Mouse (Mus musculus): ENCODE results near the gene Igf1r. TPM values are rescaled to one million over a fixed set of nuclear protein-coding genes. Genes with fewer than 3 reads are reported as not detected.

Igf1r gene
- polyA plus RNA-seq, 1 experiment: 21.3 TPM

- WGBS: 10% methylated on average over 7 of the region's 7 CpGs
- Histone ChIP-seq H3K4me1 (ENCODE audit: control insufficient read depth, insufficient read depth, low read length) (peaks cover 3% of the 10 kb centered on the region; the same call in 1 of the 2 replicates), H3K4me3 (replicated peaks; ENCODE audit: control insufficient read depth, low read depth, low read length) (no peak overlapping the region), H3K27ac (ENCODE audit: control insufficient read depth, insufficient read depth, low read depth, low read length, poor library complexity) (peak overlapping the region; percentile 65; the same call in 1 of the 2 replicates)
- no peak for TF ChIP-seq CTCF (IDR thresholded peaks at IDR 0.05; ENCODE audit: control insufficient read depth, insufficient read depth, low read length)
- TF ChIP-seq POLR2A (IDR thresholded peaks at IDR 0.05; ENCODE audit: borderline replicate concordance, control insufficient read depth, low read depth, low read length): no peak
These were observed 202.0 kb downstream of the Igf1r start for GRCm38 (mm10) chr7:68154588-68154987.

- TF ChIP-seq CTCF (IDR thresholded peaks at IDR 0.05; ENCODE audit: control insufficient read depth, insufficient read depth, low read length): no peak
- no peak for TF ChIP-seq POLR2A (IDR thresholded peaks at IDR 0.05; ENCODE audit: borderline replicate concordance, control insufficient read depth, low read depth, low read length)
- Histone ChIP-seq H3K4me1 (ENCODE audit: control insufficient read depth, insufficient read depth, low read length) (peaks cover 3% of the 10 kb centered on the region; the same call in 1 of the 2 replicates), H3K4me3 (replicated peaks; ENCODE audit: control insufficient read depth, low read depth, low read length) (peak overlapping the region; percentile 21), H3K27ac (ENCODE audit: control insufficient read depth, insufficient read depth, low read depth, low read length, poor library complexity) (no peak overlapping the region)
- WGBS: 26% methylated on average over 13 of the region's 13 CpGs
These were observed 207.6 kb downstream of the Igf1r start for GRCm38 (mm10) chr7:68160094-68160791.

DNA sequence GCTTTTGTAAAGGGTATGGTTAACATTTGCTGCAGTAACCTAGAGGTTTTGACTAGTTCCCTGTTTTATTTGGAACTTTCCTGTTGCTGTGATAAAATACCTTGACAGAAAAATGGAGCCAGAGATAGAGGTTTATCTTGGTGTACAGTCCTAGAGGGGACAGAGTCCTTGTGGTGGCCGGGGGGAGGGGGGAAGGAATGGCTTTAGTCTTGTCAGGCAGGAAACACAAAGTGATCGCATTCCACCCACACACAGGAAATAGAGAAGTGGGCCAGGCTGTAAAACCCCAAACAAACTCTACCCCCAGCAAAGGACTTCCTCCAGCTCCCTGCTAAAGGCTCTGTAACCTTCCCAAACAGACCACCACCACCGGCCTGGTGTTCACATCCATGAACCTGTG lies 211.4 kb downstream of the Igf1r start:
- H3K27ac ChIP-seq (ENCODE audit: control insufficient read depth, insufficient read depth, low read depth, low read length, poor library complexity): peak overlapping the region; percentile 0; the same call in 1 of the 2 replicates
- H3K4me1 ChIP-seq (ENCODE audit: control insufficient read depth, insufficient read depth, low read length): peaks cover 3% of the 10 kb centered on the region; the same call in 1 of the 2 replicates
- TF ChIP-seq POLR2A (IDR thresholded peaks at IDR 0.05; ENCODE audit: borderline replicate concordance, control insufficient read depth, low read depth, low read length): no peak
- TF ChIP-seq CTCF (IDR thresholded peaks at IDR 0.05; ENCODE audit: control insufficient read depth, insufficient read depth, low read length): no peak
- WGBS: 12% methylated on average over 3 of the region's 3 CpGs
- H3K4me3 ChIP-seq (replicated peaks; ENCODE audit: control insufficient read depth, low read depth, low read length): no peak overlapping the region

DNA sequence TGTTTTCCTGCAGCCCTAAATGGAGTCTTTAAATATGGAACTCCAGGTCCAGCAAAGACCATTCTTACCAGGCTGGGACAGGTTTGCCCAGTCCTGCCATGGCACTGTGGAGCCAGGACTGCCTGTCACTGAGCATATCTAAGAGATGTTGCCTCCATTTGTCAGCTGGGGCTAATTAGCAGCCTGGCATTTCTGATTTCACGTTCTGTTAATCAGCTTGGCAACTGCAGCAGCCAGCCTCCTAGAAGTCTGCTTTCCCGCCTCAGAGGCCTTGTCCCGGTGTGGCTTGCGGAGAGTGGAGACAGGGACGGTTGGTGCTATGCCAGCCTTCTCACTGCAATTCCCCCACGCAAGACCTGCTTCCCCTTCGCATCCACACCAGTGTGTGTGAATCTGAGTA lies 220.1 kb downstream of the Igf1r start:
- WGBS: 81% methylated on average over 7 of the region's 7 CpGs
- no peak for TF ChIP-seq POLR2A (IDR thresholded peaks at IDR 0.05; ENCODE audit: borderline replicate concordance, control insufficient read depth, low read depth, low read length)
- TF ChIP-seq CTCF (IDR thresholded peaks at IDR 0.05; ENCODE audit: control insufficient read depth, insufficient read depth, low read length): no peak

GRCm38 (mm10) chr7:68179672-68180071 lies 227.0 kb downstream of the Igf1r start:
- Histone ChIP-seq H3K4me1 (ENCODE audit: control insufficient read depth, insufficient read depth, low read length) (no peaks in the 10 kb centered on the region), H3K4me3 (replicated peaks; ENCODE audit: control insufficient read depth, low read depth, low read length) (no peak overlapping the region), H3K27ac (ENCODE audit: control insufficient read depth, insufficient read depth, low read depth, low read length, poor library complexity) (no peak overlapping the region)
- TF ChIP-seq CTCF (IDR thresholded peaks at IDR 0.05; ENCODE audit: control insufficient read depth, insufficient read depth, low read length) (no peak), POLR2A (IDR thresholded peaks at IDR 0.05; ENCODE audit: borderline replicate concordance, control insufficient read depth, low read depth, low read length) (no peak)
- WGBS: 83% methylated on average over 1 of the region's 1 CpGs

More for the DNA sequence above, 220.1 kb downstream of the Igf1r start:
- Histone ChIP-seq H3K4me1 (ENCODE audit: control insufficient read depth, insufficient read depth, low read length) (no peaks in the 10 kb centered on the region; the same call in 1 of the 2 replicates), H3K27ac (ENCODE audit: control insufficient read depth, insufficient read depth, low read depth, low read length, poor library complexity) (no peak overlapping the region), H3K4me3 (replicated peaks; ENCODE audit: control insufficient read depth, low read depth, low read length) (no peak overlapping the region)

- H3K4me1 ChIP-seq (ENCODE audit: control insufficient read depth, insufficient read depth, low read length): no peaks in the 10 kb centered on the region
- no peak for TF ChIP-seq POLR2A (IDR thresholded peaks at IDR 0.05; ENCODE audit: borderline replicate concordance, control insufficient read depth, low read depth, low read length)
- TF ChIP-seq CTCF (IDR thresholded peaks at IDR 0.05; ENCODE audit: control insufficient read depth, insufficient read depth, low read length): no peak
- WGBS: 77% methylated on average over 1 of the region's 1 CpGs
- H3K27ac ChIP-seq (ENCODE audit: control insufficient read depth, insufficient read depth, low read depth, low read length, poor library complexity): no peak overlapping the region
- no peak overlapping the region for H3K4me3 ChIP-seq (replicated peaks; ENCODE audit: control insufficient read depth, low read depth, low read length)
These were observed 228.5 kb downstream of the Igf1r start for GRCm38 (mm10) chr7:68181104-68181503.

GRCm38 (mm10) chr7:68182025-68182424 lies 229.4 kb downstream of the Igf1r start:
- TF ChIP-seq POLR2A (IDR thresholded peaks at IDR 0.05; ENCODE audit: borderline replicate concordance, control insufficient read depth, low read depth, low read length): no peak
- no peak for TF ChIP-seq CTCF (IDR thresholded peaks at IDR 0.05; ENCODE audit: control insufficient read depth, insufficient read depth, low read length)
- no peak overlapping the region for H3K27ac ChIP-seq (ENCODE audit: control insufficient read depth, insufficient read depth, low read depth, low read length, poor library complexity)
- no peaks in the 10 kb centered on the region for H3K4me1 ChIP-seq (ENCODE audit: control insufficient read depth, insufficient read depth, low read length)
- 88% methylated on average over 7 of the region's 7 CpGs for WGBS
- H3K4me3 ChIP-seq (replicated peaks; ENCODE audit: control insufficient read depth, low read depth, low read length): no peak overlapping the region

DNA sequence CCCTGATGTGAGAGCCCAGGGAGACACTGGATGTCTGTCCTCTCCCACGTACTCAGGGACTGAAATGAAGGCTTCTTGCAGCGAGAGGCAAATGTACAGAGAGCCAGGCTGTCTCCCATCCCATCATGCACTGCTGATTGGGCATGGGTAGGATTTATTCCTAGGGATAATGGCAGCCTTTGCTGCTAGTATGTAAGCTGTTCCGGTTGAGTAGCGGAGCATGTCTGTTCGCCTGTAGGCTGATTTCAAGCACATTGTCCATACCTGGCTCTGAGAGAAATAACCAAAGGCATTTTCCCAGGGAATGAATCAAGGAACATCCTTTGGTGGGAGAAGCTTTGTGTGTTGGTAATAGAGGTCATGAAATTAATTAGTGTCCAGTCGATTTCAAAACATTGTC lies 230.1 kb downstream of the Igf1r start:
- Histone ChIP-seq H3K4me3 (replicated peaks; ENCODE audit: control insufficient read depth, low read depth, low read length) (no peak overlapping the region), H3K27ac (ENCODE audit: control insufficient read depth, insufficient read depth, low read depth, low read length, poor library complexity) (no peak overlapping the region), H3K4me1 (ENCODE audit: control insufficient read depth, insufficient read depth, low read length) (no peaks in the 10 kb centered on the region)
- TF ChIP-seq CTCF (IDR thresholded peaks at IDR 0.05; ENCODE audit: control insufficient read depth, insufficient read depth, low read length): no peak
- TF ChIP-seq POLR2A (IDR thresholded peaks at IDR 0.05; ENCODE audit: borderline replicate concordance, control insufficient read depth, low read depth, low read length): no peak
- WGBS: 84% methylated on average over 6 of the region's 6 CpGs
